7 mouse cellular contexts compared by ENCODE assay signal in genomic region chr17:33718944-33719725, GRCm38 (mm10). TPM values are rescaled to one million over a fixed set of nuclear protein-coding genes. Genes with fewer than 3 reads are reported as not detected.
DNase-seq lines count a peak whose midpoint lies in the region; ATAC-seq and TF ChIP-seq lines count a peak whose summit lies in the region.

No protein-coding gene starts in this region.

- H3K36me3 ChIP-seq in lung, postnatal 0 days (ENCODE audit: insufficient read depth, low read length), result no peaks in the 10 kb centered on the region
- no peaks in the 10 kb centered on the region for H3K36me3 ChIP-seq in forebrain, embryonic 11.5 days (ENCODE audit: control insufficient read depth, insufficient read depth, low read length)
- H3K36me3 ChIP-seq in limb, embryonic 11.5 days (ENCODE audit: control insufficient read depth, insufficient read depth, low read length), result no peaks in the 10 kb centered on the region
- H3K36me3 ChIP-seq in stomach, embryonic 14.5 days (ENCODE audit: control insufficient read depth, insufficient read depth, low read length), result no peaks in the 10 kb centered on the region

- no peak for TF ChIP-seq CTCF in lung, postnatal 0 days (IDR thresholded peaks at IDR 0.05)

- WGBS in lung, postnatal 0 days, result 44% methylated on average over 10 of the region's 10 CpGs
- WGBS in forebrain, embryonic 11.5 days, result 48% methylated on average over 10 of the region's 10 CpGs
- WGBS in limb, embryonic 11.5 days, result 49% methylated on average over 10 of the region's 10 CpGs
- WGBS in stomach, embryonic 14.5 days, result 47% methylated on average over 10 of the region's 10 CpGs

- H3K4me1 ChIP-seq in lung, postnatal 0 days (ENCODE audit: insufficient read depth, low read depth, low read length), result no peaks in the 10 kb centered on the region
- H3K4me1 ChIP-seq in forebrain, embryonic 11.5 days (replicated peaks; ENCODE audit: control insufficient read depth, insufficient read depth, low read length), result no peaks in the 10 kb centered on the region; the same call in 1 of the 2 replicates
- peaks cover 4% of the 10 kb centered on the region; the same call in 1 of the 2 replicates for H3K4me1 ChIP-seq in limb, embryonic 11.5 days (ENCODE audit: control insufficient read depth, insufficient read depth, low read length)
- H3K4me1 ChIP-seq in stomach, embryonic 14.5 days (ENCODE audit: control insufficient read depth, insufficient read depth, low read length), result no peaks in the 10 kb centered on the region

- H3K4me2 ChIP-seq in lung, postnatal 0 days (replicated peaks; ENCODE audit: low read depth, low read length), result no peak overlapping the region
- H3K4me2 ChIP-seq in forebrain, embryonic 11.5 days (ENCODE audit: low read depth, low read length, severe bottlenecking), result peak overlapping the region; percentile 74; the same call in 1 of the 2 replicates
- peak overlapping the region; percentile 71; the same call in 1 of the 2 replicates for H3K4me2 ChIP-seq in limb, embryonic 11.5 days (ENCODE audit: low read depth, severe bottlenecking)
- no peak overlapping the region; the same call in 1 of the 2 replicates for H3K4me2 ChIP-seq in stomach, embryonic 14.5 days (replicated peaks; ENCODE audit: low read depth, low read length)

- H3K9me3 ChIP-seq in lung, postnatal 0 days (ENCODE audit: low read length), result no peaks in the 10 kb centered on the region
- no peaks in the 10 kb centered on the region for H3K9me3 ChIP-seq in forebrain, embryonic 11.5 days (ENCODE audit: control insufficient read depth, low read length)
- H3K9me3 ChIP-seq in limb, embryonic 11.5 days (ENCODE audit: control insufficient read depth, low read length), result no peaks in the 10 kb centered on the region
- H3K9me3 ChIP-seq in stomach, embryonic 14.5 days (ENCODE audit: control insufficient read depth, low read depth, low read length), result no peaks in the 10 kb centered on the region

- peak overlapping the region; percentile 88; the same call in 1 of the 2 replicates for H3K4me3 ChIP-seq in lung, postnatal 0 days (ENCODE audit: low read depth, low read length)
- H3K4me3 ChIP-seq in forebrain, embryonic 11.5 days (ENCODE audit: low read depth, low read length), result peak overlapping the region; percentile 80; the same call in 1 of the 2 replicates
- H3K4me3 ChIP-seq in limb, embryonic 11.5 days (ENCODE audit: low read depth, low read length), result peak overlapping the region; percentile 77
- H3K4me3 ChIP-seq in stomach, embryonic 14.5 days (ENCODE audit: low read depth, low read length), result peak overlapping the region; percentile 86; the same call in 1 of the 2 replicates

- no peaks in the 10 kb centered on the region for H3K27me3 ChIP-seq in lung, postnatal 0 days (replicated peaks; ENCODE audit: insufficient read depth, low read length)
- no peaks in the 10 kb centered on the region for H3K27me3 ChIP-seq in forebrain, embryonic 11.5 days (ENCODE audit: control insufficient read depth, insufficient read depth, low read length)
- H3K27me3 ChIP-seq in limb, embryonic 11.5 days (ENCODE audit: control insufficient read depth, insufficient read depth, low read length), result no peaks in the 10 kb centered on the region
- H3K27me3 ChIP-seq in stomach, embryonic 14.5 days (ENCODE audit: control insufficient read depth, insufficient read depth, low read length), result no peaks in the 10 kb centered on the region

- DNase-seq in lung, postnatal 0 days (ENCODE audit: low spot score), result no peak
- DNase-seq in lung, postnatal 4 days, result no peak
- no peak for DNase-seq in forebrain, embryonic 11.5 days (ENCODE audit: low spot score)
- DNase-seq in limb, embryonic 11.5 days (ENCODE audit: low spot score), result no peak
- DNase-seq in urinary bladder, postnatal 10 days (ENCODE audit: low spot score), result no peak
- no peak for DNase-seq in cerebellum, postnatal 10 days

- ATAC-seq in lung, postnatal 0 days, result no peak
- ATAC-seq in forebrain, embryonic 11.5 days (replicated peaks; ENCODE audit: low FRiP score), result peak; percentile 40; the same call in 1 of the 2 replicates
- ATAC-seq in limb, embryonic 11.5 days (ENCODE audit: insufficient number of reproducible peaks, low FRiP score, low TSS enrichment, low read depth), result peak; percentile 48; the same call in 1 of the 2 replicates
- ATAC-seq in stomach, embryonic 14.5 days (ENCODE audit: insufficient number of reproducible peaks, insufficient read depth, low FRiP score, low read depth), result 0 out of 2 replicates have a peak, but pooled peaks have one; percentile 4

- H3K9ac ChIP-seq in lung, postnatal 0 days (replicated peaks; ENCODE audit: low read depth), result no peak overlapping the region
- no peak overlapping the region for H3K9ac ChIP-seq in forebrain, embryonic 11.5 days (ENCODE audit: low read length)
- no peak overlapping the region for H3K9ac ChIP-seq in limb, embryonic 11.5 days (ENCODE audit: low read length)
- no peak overlapping the region for H3K9ac ChIP-seq in stomach, embryonic 14.5 days (replicated peaks; ENCODE audit: low read depth, low read length)

- H3K27ac ChIP-seq in lung, postnatal 0 days (ENCODE audit: low read length), result no peak overlapping the region
- no peak overlapping the region for H3K27ac ChIP-seq in forebrain, embryonic 11.5 days (ENCODE audit: low read depth, low read length)
- no peak overlapping the region for H3K27ac ChIP-seq in limb, embryonic 11.5 days (replicated peaks; ENCODE audit: low read depth, low read length)
- no peak overlapping the region for H3K27ac ChIP-seq in stomach, embryonic 14.5 days (ENCODE audit: low read length)

- TF ChIP-seq EP300 in lung, postnatal 0 days (IDR thresholded peaks at IDR 0.05), result no peak

RNA-seq across cellular contexts. Expression of gene March2, which starts 0.7 kb away (rescaled TPM):
- 104 and 106 TPM in 2 replicates for polyA plus RNA-seq in lung, postnatal 0 days (2015; fragmentation: Nextera tagmentation; extraction: Ambion mirVana)
- 39.3 and 40.1 TPM in 2 replicates for polyA plus RNA-seq in forebrain, embryonic 11.5 days (2014; fragmentation: Nextera tagmentation; extraction: Ambion mirVana)
- polyA plus RNA-seq in limb, embryonic 11.5 days (2014; fragmentation: Nextera tagmentation; extraction: Ambion mirVana), result 30.3 and 30.6 TPM in 2 replicates
- 42.8 and 49.3 TPM in 2 replicates for polyA plus RNA-seq in stomach, embryonic 14.5 days (2014; fragmentation: Nextera tagmentation; extraction: Ambion mirVana)

RNA-seq across cellular contexts. Expression of gene Hnrnpm, which starts 32.5 kb away (rescaled TPM):
- polyA plus RNA-seq in lung, postnatal 0 days (2015; fragmentation: Nextera tagmentation; extraction: Ambion mirVana), result 112 and 146 TPM in 2 replicates
- polyA plus RNA-seq in forebrain, embryonic 11.5 days (2014; fragmentation: Nextera tagmentation; extraction: Ambion mirVana), result 574 and 590 TPM in 2 replicates
- 644 and 689 TPM in 2 replicates for polyA plus RNA-seq in limb, embryonic 11.5 days (2014; fragmentation: Nextera tagmentation; extraction: Ambion mirVana)
- polyA plus RNA-seq in stomach, embryonic 14.5 days (2014; fragmentation: Nextera tagmentation; extraction: Ambion mirVana), result 313 and 333 TPM in 2 replicates

RNA-seq across cellular contexts. Expression of gene Rab11b, which starts 41.2 kb away (rescaled TPM):
- polyA plus RNA-seq in lung, postnatal 0 days (2015; fragmentation: Nextera tagmentation; extraction: Ambion mirVana), result 258 and 279 TPM in 2 replicates
- 330 and 338 TPM in 2 replicates for polyA plus RNA-seq in forebrain, embryonic 11.5 days (2014; fragmentation: Nextera tagmentation; extraction: Ambion mirVana)
- polyA plus RNA-seq in limb, embryonic 11.5 days (2014; fragmentation: Nextera tagmentation; extraction: Ambion mirVana), result 270 and 277 TPM in 2 replicates
- polyA plus RNA-seq in stomach, embryonic 14.5 days (2014; fragmentation: Nextera tagmentation; extraction: Ambion mirVana), result 255 and 296 TPM in 2 replicates

Comparison
In these comparisons a context has a peak if more than half of its experiments do, and no peak if none do; other contexts are left out.
1. H3K4me2 ChIP-seq: peak in forebrain, embryonic 11.5 days (single experiment) and limb, embryonic 11.5 days (single experiment); none in lung, postnatal 0 days (single experiment) and stomach, embryonic 14.5 days (single experiment).
2. Peak in every context shown above with its lines, with median percentiles within 50 percentile points of each other: H3K4me3 ChIP-seq.